Mouse (Mus musculus) liver, embryonic 11.5 days (tissue): ENCODE results near the gene Asb16. TPM values are rescaled to one million over a fixed set of nuclear protein-coding genes. Genes with fewer than 3 reads are reported as not detected.
A peak's percentile ranks its signal among the peaks of the same experiment; 100 is the strongest.

Experiments
- ATAC-seq: fragments of 200-750 bp; cut with Nextera tagmentation; replicated peaks from 2 replicates; pipeline ENCODE4 v1.8.0; 2017; ENCODE audit warnings: moderate number of reproducible peaks, mild to moderate bottlenecking, moderate TSS enrichment, moderate library complexity; ENCODE audit not compliant: low FRiP score
- DNase-seq: peaks from one replicate; pipeline ENCODE4 v3.0.0-alpha.2; 2017; ENCODE audit warnings: low spot score
- H3K27ac ChIP-seq: fragments of 300-500 bp; sonication (generic); 2 replicates; pipeline ENCODE4 v1.5.1; 2014; ENCODE audit warnings: mild to moderate bottlenecking, low read depth, low read length, control low read depth
- H3K27me3 ChIP-seq: fragments of 300-500 bp; sonication (generic); replicated peaks from 2 replicates; pipeline ENCODE4 v1.6.1; 2014; ENCODE audit warnings: low read length, mixed read lengths; ENCODE audit not compliant: control insufficient read depth, insufficient read depth
- H3K36me3 ChIP-seq: fragments of 300-500 bp; sonication (generic); 2 replicates; pipeline ENCODE4 v1.6.1; 2014; ENCODE audit warnings: mild to moderate bottlenecking, low read length, moderate library complexity, mixed read lengths; ENCODE audit not compliant: control insufficient read depth, insufficient read depth
- H3K4me1 ChIP-seq: fragments of 300-500 bp; sonication (generic); replicated peaks from 2 replicates; pipeline ENCODE4 v1.6.1; 2014; ENCODE audit warnings: low read length, mixed read lengths; ENCODE audit not compliant: control insufficient read depth, insufficient read depth
- H3K4me2 ChIP-seq: fragments of 300-500 bp; sonication (generic); 2 replicates; pipeline ENCODE4 v1.6.1; 2014; ENCODE audit warnings: mild to moderate bottlenecking, control low read depth, moderate library complexity
- H3K4me3 ChIP-seq: fragments of 300-500 bp; sonication (generic); 2 replicates; pipeline ENCODE4 v1.5.1; 2014; ENCODE audit warnings: low read depth, low read length, control low read depth
- H3K9ac ChIP-seq: fragments of 300-500 bp; sonication (generic); 2 replicates; pipeline ENCODE4 v1.6.1; 2014; ENCODE audit warnings: low read depth, low read length, control low read depth
- H3K9me3 ChIP-seq: fragments of 300-500 bp; sonication (generic); 2 replicates; pipeline ENCODE4 v1.6.1; 2016; ENCODE audit warnings: low read length, inconsistent platforms, mixed read lengths; ENCODE audit not compliant: control insufficient read depth
- WGBS: fragments of 180-500 bp; shearing (Covaris S2); extraction: QIAGEN DNeasy Blood & Tissue Kit; methylation state at CpG from one replicate; pipeline ENCODE4 v1.1.7; 2014; 5-methylcytosine and 5-hydroxymethylcytosine counted together
- polyA plus RNA-seq: library from polyadenylated mRNA; unstranded; fragments of >200 nt; fragmentation: Nextera tagmentation; extraction: Ambion mirVana; gene quantifications from 2 replicates; pipeline ENCODE4 v1.2.1, GENCODE M21; 2014

Gene Asb16
- polyA plus RNA-seq, 1 experiment from 2014 or later = 0.05 TPM

GRCm38 (mm10) chr11:102246871-102247270, 21.7 kb upstream of the Asb16 start:
- Histone ChIP-seq H3K27me3 (0 out of 2 replicates have a peak, but pooled peaks cover 2% of the 10 kb centered on the region), H3K4me2 (no peak overlapping the region)
- 87% methylated on average over 4 of the region's 4 CpGs for WGBS

GRCm38 (mm10) chr11:102248630-102249230, 19.8 kb upstream of the Asb16 start, which contains the start of gene BC030867:
Gene BC030867 (plus strand): TSS chr11:102248882.
- H3K4me1 ChIP-seq = peaks cover 17% of the 10 kb centered on the region
- peak within 1 kb of the TSS; percentile 40; the same call in 1 of the 2 replicates for H3K27ac ChIP-seq
- H3K4me3 ChIP-seq = peak within 1 kb of the TSS; percentile 77
- no peaks in the 10 kb centered on the region for H3K9me3 ChIP-seq
- peak within 1 kb of the TSS; percentile 82 for H3K9ac ChIP-seq
- under 1% methylated on average over 41 of the region's 41 CpGs for WGBS
- H3K4me2 ChIP-seq = peak within 1 kb of the TSS; percentile 77
- ATAC-seq = peak; percentile 76
- peaks cover 8% of the 10 kb centered on the region for H3K36me3 ChIP-seq
- peak; percentile 97 for DNase-seq
- H3K27me3 ChIP-seq = 0 out of 2 replicates have a peak, but pooled peaks cover 2% of the 10 kb centered on the region

More at GRCm38 (mm10) chr11:102246871-102247270, 21.7 kb upstream of the Asb16 start:
- Histone ChIP-seq H3K27ac (no peak overlapping the region), H3K9ac (no peak overlapping the region), H3K4me1 (peaks cover 17% of the 10 kb centered on the region), H3K4me3 (no peak overlapping the region), H3K36me3 (peaks cover 8% of the 10 kb centered on the region), H3K9me3 (no peaks in the 10 kb centered on the region)
- DNase-seq = no peak
- no peak for ATAC-seq

- Histone ChIP-seq H3K9ac (peak overlapping the region; percentile 82), H3K27me3 (0 out of 2 replicates have a peak, but pooled peaks cover 2% of the 10 kb centered on the region), H3K4me3 (peak overlapping the region; percentile 77), H3K27ac (peak overlapping the region; percentile 40; the same call in 1 of the 2 replicates), H3K4me1 (peaks cover 17% of the 10 kb centered on the region), H3K9me3 (no peaks in the 10 kb centered on the region), H3K4me2 (peak overlapping the region; percentile 77), H3K36me3 (peaks cover 8% of the 10 kb centered on the region)
- DNase-seq (no peak), ATAC-seq (peak; percentile 35; the same call in 1 of the 2 replicates)
- 11% methylated on average over 9 of the region's 9 CpGs for WGBS
These were observed 19.0 kb upstream of the Asb16 start for GRCm38 (mm10) chr11:102249351-102250090.

- Histone ChIP-seq H3K4me3 (no peak overlapping the region), H3K9me3 (no peaks in the 10 kb centered on the region), H3K27me3 (no peaks in the 10 kb centered on the region), H3K9ac (no peak overlapping the region), H3K36me3 (peaks cover 20% of the 10 kb centered on the region), H3K4me2 (no peak overlapping the region), H3K27ac (no peak overlapping the region), H3K4me1 (peaks cover 11% of the 10 kb centered on the region)
- DNase-seq = no peak
- 59% methylated on average over 9 of the region's 9 CpGs for WGBS
- ATAC-seq = no peak
These were observed 11.0 kb upstream of the Asb16 start for GRCm38 (mm10) chr11:102257514-102257913.

- Histone ChIP-seq H3K36me3 (peaks cover 20% of the 10 kb centered on the region), H3K9ac (no peak overlapping the region), H3K27ac (no peak overlapping the region), H3K9me3 (no peaks in the 10 kb centered on the region), H3K4me3 (no peak overlapping the region), H3K4me1 (peaks cover 11% of the 10 kb centered on the region), H3K27me3 (no peaks in the 10 kb centered on the region), H3K4me2 (no peak overlapping the region)
- ATAC-seq (no peak), DNase-seq (no peak)
- 73% methylated on average over 6 of the region's 6 CpGs for WGBS
These were observed 10.4 kb upstream of the Asb16 start for GRCm38 (mm10) chr11:102258095-102258494.

- Histone ChIP-seq H3K9ac (no peak overlapping the region), H3K27ac (no peak overlapping the region), H3K4me2 (no peak overlapping the region), H3K4me3 (no peak overlapping the region), H3K4me1 (peaks cover 11% of the 10 kb centered on the region), H3K9me3 (no peaks in the 10 kb centered on the region), H3K27me3 (no peaks in the 10 kb centered on the region), H3K36me3 (peaks cover 20% of the 10 kb centered on the region)
- DNase-seq = no peak
- no peak for ATAC-seq
- WGBS = 95% methylated on average over 3 of the region's 3 CpGs
These were observed 10.0 kb upstream of the Asb16 start for GRCm38 (mm10) chr11:102258521-102258920.

GRCm38 (mm10) chr11:102263211-102263610, 5.3 kb upstream of the Asb16 start:
- peaks cover 13% of the 10 kb centered on the region for H3K36me3 ChIP-seq
- 96% methylated on average over 7 of the region's 7 CpGs for WGBS
- H3K27me3 ChIP-seq = no peaks in the 10 kb centered on the region
- H3K4me2 ChIP-seq = no peak overlapping the region
- ATAC-seq = no peak
- H3K4me3 ChIP-seq = no peak overlapping the region
- H3K9me3 ChIP-seq = no peaks in the 10 kb centered on the region
- H3K27ac ChIP-seq = no peak overlapping the region
- DNase-seq = no peak
- H3K9ac ChIP-seq = no peak overlapping the region
- peaks cover 4% of the 10 kb centered on the region for H3K4me1 ChIP-seq

GRCm38 (mm10) chr11:102265816-102266215, 2.7 kb upstream of the Asb16 start:
- ATAC-seq (no peak), DNase-seq (no peak)
- no peaks in the 10 kb centered on the region for H3K9me3 ChIP-seq
- H3K4me3 ChIP-seq = no peak overlapping the region
- no peak overlapping the region for H3K27ac ChIP-seq
- peaks cover 5% of the 10 kb centered on the region for H3K36me3 ChIP-seq
- no peak overlapping the region for H3K9ac ChIP-seq
- H3K4me2 ChIP-seq = no peak overlapping the region
- peaks cover 2% of the 10 kb centered on the region; the same call in 1 of the 2 replicates for H3K4me1 ChIP-seq
- 71% methylated on average over 14 of the region's 14 CpGs for WGBS
- H3K27me3 ChIP-seq = no peaks in the 10 kb centered on the region
